Mouse (Mus musculus): ENCODE data around the gene Ambn.
"Not testable (repeated sequence)": the region's sequence is repeated elsewhere in the genome, so short reads cannot be mapped to it uniquely, and the experiment has no call there.

The Ambn gene

GRCm38 (mm10) chr5:88455691-88456090, at the start of gene Ambn:
Gene Ambn (plus strand): TSS chr5:88455991.
- in situ Hi-C loops (cut with MboI, MseI): no loop called here

- in situ Hi-C loops (cut with MboI, MseI): no loop called here
Measured at GRCm38 (mm10) chr5:88420319-88421065, 35.3 kb upstream of the Ambn start.

GRCm38 (mm10) chr5:88424892-88425291, 30.9 kb upstream of the Ambn start:
- in situ Hi-C loops (cut with MboI, MseI): not testable (repeated sequence)

GRCm38 (mm10) chr5:88426753-88427152, 29.0 kb upstream of the Ambn start:
- in situ Hi-C loops (cut with MboI, MseI): no loop called here

GRCm38 (mm10) chr5:88467471-88467870, 11.7 kb downstream of the Ambn start:
- in situ Hi-C loops (cut with MboI, MseI): no loop called here

- in situ Hi-C loops (cut with MboI, MseI): no loop called here
Measured at GRCm38 (mm10) chr5:88468807-88469704, 13.3 kb downstream of the Ambn start.

GRCm38 (mm10) chr5:88487675-88488074, 31.9 kb downstream of the Ambn start, which contains the start of gene Enam:
Gene Enam (plus strand): TSS chr5:88487975.
- in situ Hi-C loops (cut with MboI, MseI): no loop called here

- in situ Hi-C loops (cut with MboI, MseI): no loop called here
Measured at GRCm38 (mm10) chr5:88489004-88489403, 33.2 kb downstream of the Ambn start.

GRCm38 (mm10) chr5:88491111-88491510, 35.3 kb downstream of the Ambn start:
- in situ Hi-C loops (cut with MboI, MseI): no loop called here

- in situ Hi-C loops (cut with MboI, MseI): no loop called here
Measured at GRCm38 (mm10) chr5:88499781-88500180, 44.0 kb downstream of the Ambn start.

GRCm38 (mm10) chr5:88508555-88508954, 52.8 kb downstream of the Ambn start:
- in situ Hi-C loops (cut with MboI, MseI): no loop called here

GRCm38 (mm10) chr5:88508990-88509389, 53.2 kb downstream of the Ambn start:
- in situ Hi-C loops (cut with MboI, MseI): no loop called here

All from regulatory T cell (primary cell).